Mouse (Mus musculus) R1 (cell line): ENCODE measurements at regions not wholly inside any gene's neighbourhood (a gene's known extent, or its start where the extent isn't known, plus 50 kb on each side); places are given as distances from the start of the nearest gene placed in this dataset.

Experiments
- DNase-seq: peaks from one replicate; pipeline ENCODE4 v3.0.0-alpha.2; 2018; ENCODE audit warnings: low read depth, low spot score

- DNase-seq, result no peak
Measured at GRCm38 (mm10) chr13:14789827-14790226, 159.9 kb downstream of the AW209491 start.

GRCm38 (mm10) chr13:14800246-14800645 is 170.3 kb downstream of the AW209491 start:
- peak; percentile 45 for DNase-seq

GRCm38 (mm10) chr13:14801020-14801419 is 171.1 kb downstream of the AW209491 start:
- DNase-seq, result peak; percentile 48

- no peak for DNase-seq
Measured at GRCm38 (mm10) chr13:14802391-14802790, 172.4 kb downstream of the AW209491 start.

GRCm38 (mm10) chr13:14835362-14835761 is 205.4 kb downstream of the AW209491 start:
- DNase-seq, result no peak
